Mouse (Mus musculus): ENCODE measurements around the gene Man2b1.

- TF ChIP-seq CTCF (IDR thresholded peaks at IDR 0.05; ENCODE audit: low read depth, low read length) (no peak), GATA1 (IDR thresholded peaks at IDR 0.05; ENCODE audit: borderline replicate concordance, low read length) (no peak), TAL1 (conservative IDR thresholded peaks at IDR 0.05; ENCODE audit: low read depth, low read length) (no peak), POLR2AphosphoS5 (IDR thresholded peaks at IDR 0.05; ENCODE audit: insufficient replicate concordance, low read depth, low read length) (no peak)
Measured at GRCm38 (mm10) chr8:85067155-85067554, 15.9 kb upstream of the Man2b1 start.

Measured in G1E (cell line).